Mouse (Mus musculus): Measurements from ENCODE around the gene Abl2. TPM values are rescaled to one million over a fixed set of nuclear protein-coding genes. Genes with fewer than 3 reads are reported as not detected.
"Not testable (repeated sequence)": the region's sequence is repeated elsewhere in the genome, so short reads cannot be mapped to it uniquely, and the experiment has no call there.

Gene Abl2
- polyA plus RNA-seq, 2 experiments = 6.9 to 10.9 TPM

- peaks cover 2% of the 10 kb centered on the region for H3K4me1 ChIP-seq (ENCODE audit: control insufficient read depth, insufficient read depth, low read length)
- H3K9me3 ChIP-seq (ENCODE audit: control insufficient read depth, low read length) = no peaks in the 10 kb centered on the region
- H3K36me3 ChIP-seq (ENCODE audit: control insufficient read depth, insufficient read depth, low read length) = peaks cover 6% of the 10 kb centered on the region; the same call in 1 of the 2 replicates
- H3K9ac ChIP-seq (ENCODE audit: low read depth, low read length, severe bottlenecking) = no peak overlapping the region
- H3K4me2 ChIP-seq (replicated peaks; ENCODE audit: low read depth, low read length, severe bottlenecking) = no peak overlapping the region
- H3K27ac ChIP-seq (replicated peaks; ENCODE audit: low read depth, low read length) = no peak overlapping the region
- no peak overlapping the region for H3K4me3 ChIP-seq (replicated peaks; ENCODE audit: low read length)
- DNase-seq (ENCODE audit: low spot score) (peak; percentile 37), ATAC-seq (ENCODE audit: low FRiP score, low read depth) (peak; percentile 24; the same call in 1 of the 2 replicates)
- 64% methylated on average over 13 of the region's 13 CpGs for WGBS
- TF ChIP-seq POLR2A (IDR thresholded peaks at IDR 0.05; ENCODE audit: borderline replicate concordance, extremely low read depth, insufficient read depth, insufficient read length) = no peak
- H3K27me3 ChIP-seq (ENCODE audit: control insufficient read depth, insufficient read depth, low read length) = no peaks in the 10 kb centered on the region
These were observed 101.5 kb downstream of the Abl2 start for GRCm38 (mm10) chr1:156659906-156660659.

GRCm38 (mm10) chr1:156660660-156661236 is 102.2 kb downstream of the Abl2 start:
- H3K27ac ChIP-seq (replicated peaks; ENCODE audit: low read depth, low read length) = 0 out of 2 replicates have a peak overlapping the region, but pooled peaks have one; percentile 8
- not testable (repeated sequence) for H3K9ac ChIP-seq (ENCODE audit: low read depth, low read length, severe bottlenecking); H3K36me3 ChIP-seq (ENCODE audit: control insufficient read depth, insufficient read depth, low read length); H3K4me1 ChIP-seq (ENCODE audit: control insufficient read depth, insufficient read depth, low read length); DNase-seq (ENCODE audit: low spot score); H3K27me3 ChIP-seq (ENCODE audit: control insufficient read depth, insufficient read depth, low read length); H3K4me3 ChIP-seq (replicated peaks; ENCODE audit: low read length); H3K9me3 ChIP-seq (ENCODE audit: control insufficient read depth, low read length); ATAC-seq (ENCODE audit: low FRiP score, low read depth); H3K4me2 ChIP-seq (replicated peaks; ENCODE audit: low read depth, low read length, severe bottlenecking)
- 57% methylated on average over 20 of the region's 21 CpGs for WGBS

- H3K27ac ChIP-seq (replicated peaks; ENCODE audit: low read depth, low read length) = no peak overlapping the region
- no peaks in the 10 kb centered on the region for H3K27me3 ChIP-seq (ENCODE audit: control insufficient read depth, insufficient read depth, low read length)
- H3K4me1 ChIP-seq (ENCODE audit: control insufficient read depth, insufficient read depth, low read length) = peaks cover 3% of the 10 kb centered on the region; the same call in 1 of the 2 replicates
- no peak overlapping the region for H3K4me3 ChIP-seq (replicated peaks; ENCODE audit: low read length)
- H3K9ac ChIP-seq (ENCODE audit: low read depth, low read length, severe bottlenecking) = no peak overlapping the region
- WGBS = 89% methylated on average over 8 of the region's 8 CpGs
- DNase-seq (ENCODE audit: low spot score) (no peak), ATAC-seq (ENCODE audit: low FRiP score, low read depth) (no peak)
- no peaks in the 10 kb centered on the region for H3K9me3 ChIP-seq (ENCODE audit: control insufficient read depth, low read length)
- H3K36me3 ChIP-seq (ENCODE audit: control insufficient read depth, insufficient read depth, low read length) = no peaks in the 10 kb centered on the region
- no peak for TF ChIP-seq POLR2A (IDR thresholded peaks at IDR 0.05; ENCODE audit: borderline replicate concordance, extremely low read depth, insufficient read depth, insufficient read length)
- no peak overlapping the region for H3K4me2 ChIP-seq (replicated peaks; ENCODE audit: low read depth, low read length, severe bottlenecking)
These were observed 107.2 kb downstream of the Abl2 start for GRCm38 (mm10) chr1:156665777-156666176.

GRCm38 (mm10) chr1:156667141-156667926 is 108.7 kb downstream of the Abl2 start:
- Histone ChIP-seq H3K4me2 (replicated peaks; ENCODE audit: low read depth, low read length, severe bottlenecking) (no peak overlapping the region), H3K4me3 (replicated peaks; ENCODE audit: low read length) (no peak overlapping the region), H3K9ac (ENCODE audit: low read depth, low read length, severe bottlenecking) (no peak overlapping the region), H3K27ac (replicated peaks; ENCODE audit: low read depth, low read length) (no peak overlapping the region), H3K4me1 (ENCODE audit: control insufficient read depth, insufficient read depth, low read length) (peaks cover 3% of the 10 kb centered on the region; the same call in 1 of the 2 replicates), H3K27me3 (ENCODE audit: control insufficient read depth, insufficient read depth, low read length) (no peaks in the 10 kb centered on the region), H3K9me3 (ENCODE audit: control insufficient read depth, low read length) (no peaks in the 10 kb centered on the region), H3K36me3 (ENCODE audit: control insufficient read depth, insufficient read depth, low read length) (no peaks in the 10 kb centered on the region)
- ATAC-seq (ENCODE audit: low FRiP score, low read depth) (no peak), DNase-seq (ENCODE audit: low spot score) (no peak)
- WGBS = 81% methylated on average over 23 of the region's 23 CpGs
- TF ChIP-seq POLR2A (IDR thresholded peaks at IDR 0.05; ENCODE audit: borderline replicate concordance, extremely low read depth, insufficient read depth, insufficient read length) = no peak

GRCm38 (mm10) chr1:156668602-156669001 is 110.0 kb downstream of the Abl2 start:
- TF ChIP-seq POLR2A (IDR thresholded peaks at IDR 0.05; ENCODE audit: borderline replicate concordance, extremely low read depth, insufficient read depth, insufficient read length) = no peak
- H3K36me3 ChIP-seq (ENCODE audit: control insufficient read depth, insufficient read depth, low read length) = no peaks in the 10 kb centered on the region
- H3K4me2 ChIP-seq (replicated peaks; ENCODE audit: low read depth, low read length, severe bottlenecking) = no peak overlapping the region
- 16% methylated on average over 5 of the region's 5 CpGs for WGBS
- H3K9ac ChIP-seq (ENCODE audit: low read depth, low read length, severe bottlenecking) = no peak overlapping the region
- no peaks in the 10 kb centered on the region for H3K27me3 ChIP-seq (ENCODE audit: control insufficient read depth, insufficient read depth, low read length)
- no peaks in the 10 kb centered on the region for H3K9me3 ChIP-seq (ENCODE audit: control insufficient read depth, low read length)
- DNase-seq (ENCODE audit: low spot score) (no peak), ATAC-seq (ENCODE audit: low FRiP score, low read depth) (no peak)
- no peak overlapping the region for H3K27ac ChIP-seq (replicated peaks; ENCODE audit: low read depth, low read length)
- peaks cover 9% of the 10 kb centered on the region for H3K4me1 ChIP-seq (ENCODE audit: control insufficient read depth, insufficient read depth, low read length)
- H3K4me3 ChIP-seq (replicated peaks; ENCODE audit: low read length) = no peak overlapping the region

Measured in limb, embryonic 14.5 days (tissue).